Mouse (Mus musculus) small intestine, adult 10 weeks (tissue): ENCODE measurements around the gene Npb. TPM values are rescaled to one million over a fixed set of nuclear protein-coding genes. Genes with fewer than 3 reads are reported as not detected.

ENCODE experiments used
- polyA plus RNA-seq: library from polyadenylated mRNA; stranded (reverse); fragments of 350-450 nt; fragmentation: Illumina TruSeq; extraction: RNeasy Lipid Tissue Mini Kit (QIAGEN cat#74804); gene quantifications from one replicate; pipeline ENCODE4 v1.2.3, GENCODE M21; 2014; ENCODE audit warnings: low replicate concordance

Gene Npb
- not detected for polyA plus RNA-seq

GRCm38 (mm10) chr11:120608241-120609034, at the start of gene Npb:
Npb (plus strand) TSS chr11:120608477.

GRCm38 (mm10) chr11:120572752-120573584, 35.3 kb upstream of the Npb start, which contains the start of gene P4hb:
P4hb (minus strand) TSS chr11:120573253.

GRCm38 (mm10) chr11:120581490-120582267, 26.6 kb upstream of the Npb start, which contains the start of gene Arhgdia:
Arhgdia (minus strand) TSS chr11:120581624.

GRCm38 (mm10) chr11:120598283-120598989, 9.8 kb upstream of the Npb start, which contains the start of the genes Alyref and Anapc11:
Alyref (minus strand) TSS chr11:120598365.
Anapc11 (plus strand) TSS chr11:120598421.

GRCm38 (mm10) chr11:120617519-120618112, 9.3 kb downstream of the Npb start, which contains the start of gene Pcyt2:
Pcyt2 (minus strand) TSS chr11:120617936.

GRCm38 (mm10) chr11:120625152-120625775, 17.0 kb downstream of the Npb start, which contains the start of gene Sirt7:
Sirt7 (minus strand) TSS chr11:120625240.

GRCm38 (mm10) chr11:120633520-120634343, 25.5 kb downstream of the Npb start, which contains the start of gene Mafg:
Mafg (minus strand) TSS chr11:120633600.

GRCm38 (mm10) chr11:120643601-120643987, 35.3 kb downstream of the Npb start, which contains the start of gene Pycr1:
Pycr1 (minus strand) TSS chr11:120643769.

GRCm38 (mm10) chr11:120648001-120648476, 39.8 kb downstream of the Npb start, which contains the start of gene Myadml2:
Myadml2 (minus strand) TSS chr11:120648158.

Other genes with a start within 250 kb of the Npb start
- gene Fscn2, start 246.9 kb upstream of the Npb start, polyA plus RNA-seq, result not detected
- 0.19 TPM for gene Faap100, start 229.7 kb upstream of the Npb start, polyA plus RNA-seq
- 10.0 TPM for gene Nploc4, start 170.8 kb upstream of the Npb start, polyA plus RNA-seq
- not detected for gene Tspan10, start 165.8 kb upstream of the Npb start, polyA plus RNA-seq
- gene Pde6g, start 155.0 kb upstream of the Npb start, polyA plus RNA-seq, result not detected
- not detected for gene Oxld1, start 150.4 kb upstream of the Npb start, polyA plus RNA-seq
- 6.7 TPM for gene Ccdc137, start 150.4 kb upstream of the Npb start, polyA plus RNA-seq
- 5.3 TPM for gene Arl16, start 140.9 kb upstream of the Npb start, polyA plus RNA-seq
- 1.6 TPM for gene Mrpl12, start 123.9 kb upstream of the Npb start, polyA plus RNA-seq
- 1.6 TPM for gene Slc25a10, start 116.6 kb upstream of the Npb start, polyA plus RNA-seq
- not detected for gene Gcgr, start 77.8 kb upstream of the Npb start, polyA plus RNA-seq
- gene Mcrip1, start 58.8 kb upstream of the Npb start, polyA plus RNA-seq, result not detected
- gene Ppp1r27, start 57.3 kb upstream of the Npb start, polyA plus RNA-seq, result not detected
- gene P4hb, start 35.2 kb upstream of the Npb start, polyA plus RNA-seq, result 728 TPM
- 24.2 TPM for gene Arhgdia, start 26.9 kb upstream of the Npb start, polyA plus RNA-seq
- gene Alyref, start 10.1 kb upstream of the Npb start, polyA plus RNA-seq, result 18.5 TPM
- gene Anapc11, start 10.1 kb upstream of the Npb start, polyA plus RNA-seq, result 8.2 TPM
- gene Pcyt2, start 9.5 kb downstream of the Npb start, polyA plus RNA-seq, result 28.6 TPM
- gene Sirt7, start 16.8 kb downstream of the Npb start, polyA plus RNA-seq, result 9.2 TPM
- 10.0 TPM for gene Mafg, start 25.1 kb downstream of the Npb start, polyA plus RNA-seq
- 1.4 TPM for gene Pycr1, start 35.3 kb downstream of the Npb start, polyA plus RNA-seq
- not detected for gene Myadml2, start 39.7 kb downstream of the Npb start, polyA plus RNA-seq
- not detected for gene Notum, start 52.7 kb downstream of the Npb start, polyA plus RNA-seq
- 3.6 TPM for gene Aspscr1, start 64.5 kb downstream of the Npb start, polyA plus RNA-seq
- not detected for gene Cenpx, start 105.3 kb downstream of the Npb start, polyA plus RNA-seq
- 0.33 TPM for gene Lrrc45, start 105.4 kb downstream of the Npb start, polyA plus RNA-seq
- gene Rac3, start 113.0 kb downstream of the Npb start, polyA plus RNA-seq, result not detected
- gene Dcxr, start 118.8 kb downstream of the Npb start, polyA plus RNA-seq, result not detected
- not detected for gene Cbr2, start 123.6 kb downstream of the Npb start, polyA plus RNA-seq
- gene Hmga1b, start 154.3 kb downstream of the Npb start, polyA plus RNA-seq, result not detected
- not detected for gene Rfng, start 175.7 kb downstream of the Npb start, polyA plus RNA-seq
- gene Gps1, start 175.8 kb downstream of the Npb start, polyA plus RNA-seq, result 4.1 TPM
- gene Dus1l, start 187.9 kb downstream of the Npb start, polyA plus RNA-seq, result 2.2 TPM
- 1.3 TPM for gene Fasn, start 216.1 kb downstream of the Npb start, polyA plus RNA-seq